Mouse (Mus musculus) kidney, adult 2 months (tissue): Measurements from ENCODE around the gene Mylk.

ENCODE experiments used
- CTCF ChIP-seq: fragments of 200-500 bp; conservative IDR thresholded peaks from 2 replicates; pipeline ENCODE4 v1.5.1; 2011; ENCODE audit warnings: low read depth, mild to moderate bottlenecking, control low read depth, low read length, moderate library complexity, mixed read lengths; ENCODE audit not compliant: insufficient read depth, insufficient read length
- POLR2A ChIP-seq: fragments of 200-500 bp; IDR thresholded peaks from one replicate; pipeline ENCODE4 v1.6.1; 2011; ENCODE audit warnings: low read depth, low read length, control low read depth

- TF ChIP-seq CTCF (no peak), POLR2A (no peak)
Measured at GRCm38 (mm10) chr16:34857631-34858030, 112.6 kb downstream of the Mylk start.
